Mouse (Mus musculus) ES-CJ7 (cell line): ENCODE measurements around the gene Nsun2.

ENCODE experiments used
- DNase-seq: peaks from one replicate; pipeline ENCODE4 v3.0.0; 2011; ENCODE audit warnings: low read depth, low spot score

Gene Nsun2

GRCm38 (mm10) chr13:69635836-69636235 lies 102.3 kb downstream of the Nsun2 start:
- peak; percentile 67 for DNase-seq

- no peak for DNase-seq
These were observed 102.8 kb downstream of the Nsun2 start for GRCm38 (mm10) chr13:69636375-69636774.

GRCm38 (mm10) chr13:69636816-69637215 lies 103.3 kb downstream of the Nsun2 start:
- no peak for DNase-seq

DNA sequence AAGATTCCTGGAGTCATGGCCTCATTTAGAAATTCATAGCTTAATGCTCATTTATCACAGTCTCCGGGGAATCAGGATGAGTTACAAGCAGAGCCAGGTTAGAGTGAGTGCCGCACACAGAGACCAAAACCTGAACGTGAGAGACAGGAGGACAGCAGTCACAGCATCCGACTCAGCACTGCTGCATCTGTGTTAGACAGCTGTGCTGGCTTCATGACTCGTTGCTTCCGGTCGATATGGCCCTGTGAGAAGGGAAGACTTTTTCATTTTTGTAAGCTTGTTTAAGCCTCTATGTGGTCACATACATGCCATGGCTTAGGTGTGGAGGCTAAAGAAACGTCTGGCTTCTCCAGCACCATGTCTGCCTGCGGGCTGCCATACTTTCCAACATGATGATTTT lies 104.1 kb downstream of the Nsun2 start:
- no peak for DNase-seq

DNA sequence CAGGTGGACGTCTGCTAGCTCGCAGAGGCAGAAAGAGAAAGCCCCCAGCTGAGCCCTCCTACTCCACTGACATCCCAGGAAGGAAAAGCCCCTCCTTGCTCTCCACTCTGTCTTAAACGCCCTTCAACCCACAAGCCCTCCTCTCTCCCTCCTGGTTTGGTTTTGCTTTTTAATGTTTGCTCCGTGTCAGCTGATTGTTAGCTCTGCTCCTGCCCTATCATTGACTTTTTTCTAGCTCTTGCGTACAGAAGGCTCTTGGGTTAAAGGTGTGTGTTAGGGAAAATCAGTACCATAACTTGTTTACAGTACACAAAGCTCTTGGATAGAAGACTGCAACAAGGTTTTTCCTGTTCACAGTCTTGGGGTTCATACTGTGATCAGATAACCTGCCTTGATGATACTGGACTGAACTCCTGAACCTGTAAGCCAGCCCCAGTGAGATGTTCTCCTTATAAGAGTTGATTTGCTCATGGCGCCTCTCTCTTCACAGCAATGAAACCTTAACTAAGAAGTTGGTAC lies 104.6 kb downstream of the Nsun2 start:
- no peak for DNase-seq

DNA sequence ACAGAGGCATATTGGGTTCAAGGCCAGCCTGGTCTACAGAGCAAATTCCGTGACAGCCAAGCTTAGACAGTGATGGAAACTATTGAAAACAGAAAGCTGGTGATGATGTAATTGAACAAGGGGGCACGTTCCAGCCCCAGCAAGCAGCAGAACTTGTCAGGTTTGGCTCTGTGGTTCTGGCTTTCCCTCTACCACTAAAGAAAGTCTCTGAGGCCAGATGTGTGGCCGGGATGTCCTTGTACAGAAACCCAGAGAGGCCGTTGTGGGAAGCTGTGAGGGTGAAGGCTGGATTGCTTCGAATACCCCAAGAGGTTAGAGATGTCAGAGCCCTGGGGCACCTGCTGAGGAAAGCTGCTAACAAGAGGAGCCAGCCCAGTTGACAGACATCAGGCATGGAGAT lies 105.7 kb downstream of the Nsun2 start:
- DNase-seq = no peak

- no peak for DNase-seq
These were observed 106.6 kb downstream of the Nsun2 start for GRCm38 (mm10) chr13:69640126-69640525.

- DNase-seq = no peak
These were observed 107.0 kb downstream of the Nsun2 start for GRCm38 (mm10) chr13:69640541-69640940.

DNA sequence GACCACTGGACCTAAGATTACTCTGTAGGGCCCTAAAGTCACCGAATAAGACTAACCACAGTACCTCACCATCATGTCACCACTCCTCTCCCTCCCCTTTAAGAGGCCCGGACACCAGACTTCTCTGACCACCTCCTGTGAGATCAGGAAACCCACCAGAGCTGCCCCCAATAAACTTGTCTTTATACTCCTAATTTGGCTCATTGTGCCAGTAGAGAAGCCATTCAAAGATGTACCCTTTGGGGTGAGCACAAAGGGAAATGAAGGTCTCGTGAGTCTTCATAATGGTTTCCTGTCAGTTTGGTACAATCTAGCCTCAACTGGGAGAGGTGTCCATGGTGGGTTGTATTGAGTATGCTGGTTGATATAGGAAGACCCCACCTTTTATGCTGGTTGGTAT lies 107.5 kb downstream of the Nsun2 start:
- DNase-seq = no peak

DNA sequence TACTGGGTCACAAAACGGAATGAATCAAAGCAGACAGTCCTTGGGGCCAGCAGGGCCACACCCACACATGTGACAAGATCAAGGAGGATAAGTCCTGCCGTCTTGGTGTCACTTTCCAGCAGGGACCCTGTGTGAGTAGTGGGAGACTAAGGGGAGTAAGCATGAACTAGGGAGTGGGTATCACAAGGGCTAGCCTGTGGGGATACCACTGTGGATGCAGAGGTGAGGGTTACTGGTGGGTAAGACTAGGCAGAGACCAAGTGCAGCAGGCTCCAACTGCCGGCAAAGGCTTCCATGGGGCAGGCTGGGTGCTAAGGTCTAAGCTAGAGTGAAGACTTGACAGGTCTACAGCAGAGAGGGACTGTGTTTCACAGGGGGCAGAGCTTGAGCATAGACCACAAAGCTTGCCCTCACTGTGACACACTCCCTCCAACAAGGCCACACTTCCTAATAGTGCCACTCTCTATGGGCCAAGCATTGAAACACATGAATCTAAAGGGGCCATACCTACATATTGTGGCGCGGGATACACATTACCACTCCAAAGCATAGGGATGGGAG lies 109.2 kb downstream of the Nsun2 start:
- no peak for DNase-seq

GRCm38 (mm10) chr13:69643937-69644336 lies 110.4 kb downstream of the Nsun2 start:
- no peak for DNase-seq

GRCm38 (mm10) chr13:69644427-69645166 lies 111.1 kb downstream of the Nsun2 start:
- no peak for DNase-seq

- DNase-seq = no peak
These were observed 112.3 kb downstream of the Nsun2 start for GRCm38 (mm10) chr13:69645694-69646423.

DNA sequence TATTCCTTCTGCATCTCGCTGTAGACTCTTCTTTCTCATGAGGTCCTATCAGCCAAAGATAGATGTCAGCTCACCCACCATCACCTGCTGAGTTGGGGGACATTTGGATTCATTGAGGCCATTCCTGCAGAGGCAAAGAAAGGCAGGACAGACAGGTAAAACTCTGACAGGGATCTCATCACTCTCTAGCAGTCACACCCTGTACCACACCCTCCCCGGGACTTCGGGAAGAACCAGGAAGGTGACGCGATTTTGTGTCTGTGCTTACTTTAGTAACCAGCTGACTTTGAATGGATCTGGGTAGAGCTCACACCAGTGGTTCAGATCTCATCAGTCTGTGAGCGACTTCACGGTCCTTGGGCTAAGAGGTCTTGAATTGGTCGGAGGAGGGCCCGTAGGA lies 112.9 kb downstream of the Nsun2 start:
- DNase-seq = no peak

- no peak for DNase-seq
These were observed 121.0 kb downstream of the Nsun2 start for GRCm38 (mm10) chr13:69654508-69654907.

- DNase-seq = no peak
These were observed 138.6 kb downstream of the Nsun2 start for GRCm38 (mm10) chr13:69672121-69672520.

DNA sequence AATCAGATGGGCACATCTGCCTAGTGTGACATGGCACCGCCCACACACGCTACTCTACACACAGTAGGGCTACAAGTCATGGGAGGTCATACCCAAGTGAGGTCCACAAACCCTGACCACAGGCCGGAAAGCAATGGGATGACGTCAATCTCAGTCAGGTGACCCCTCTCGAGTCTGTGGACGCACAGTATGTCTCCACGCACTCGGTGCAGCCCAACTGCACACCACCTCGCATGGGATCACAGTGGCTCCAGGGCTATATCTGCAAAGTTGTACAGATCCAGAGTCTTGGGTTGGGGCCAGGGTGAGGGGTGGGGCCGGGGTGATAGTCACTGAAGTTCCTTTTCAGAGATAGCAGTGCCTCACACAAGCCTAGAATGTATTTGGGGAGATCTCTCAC lies 139.0 kb downstream of the Nsun2 start:
- no peak for DNase-seq

GRCm38 (mm10) chr13:69673197-69673920 lies 139.8 kb downstream of the Nsun2 start:
- DNase-seq = no peak

- DNase-seq = peak; percentile 21
These were observed 140.5 kb downstream of the Nsun2 start for GRCm38 (mm10) chr13:69673921-69674618.
